Mouse (Mus musculus) T-cell, adult 66 days (primary cell): Measurements from ENCODE around the gene Morc1. TPM values are rescaled to one million over a fixed set of nuclear protein-coding genes. Genes with fewer than 3 reads are reported as not detected.

Experiments
- total RNA-seq, 2 experiments: library from RNA; stranded (reverse); gene quantifications; 3 replicates in 1 of 2; 4 replicates in 1 of 2; pipeline ENCODE4 v1.2.4; 2023

Morc1 gene
- total RNA-seq = under 1 TPM; 0.44 to 0.70 TPM

DNA sequence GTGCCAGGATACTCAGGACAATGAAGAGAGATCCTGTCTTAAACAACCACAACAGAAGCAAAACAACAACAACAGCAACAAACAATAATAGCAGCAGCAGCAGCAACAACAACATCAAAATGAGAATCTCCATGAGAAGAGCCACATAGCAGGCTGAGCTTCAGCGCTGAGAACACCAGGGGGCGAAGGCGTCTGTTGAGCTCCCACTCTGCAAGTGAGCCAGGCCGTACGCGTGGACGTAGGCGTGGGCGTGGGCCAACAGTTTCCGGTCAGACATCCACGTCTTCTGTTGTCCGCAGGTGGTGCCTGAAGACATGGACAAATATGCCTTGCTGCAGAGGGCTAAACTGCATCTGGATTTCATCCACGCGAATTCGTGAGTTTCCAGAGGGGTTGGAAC lies at the start of gene Morc1:
Gene Morc1, plus strand, starts transcription at position 211 of the 400 bp plus-strand sequence.

DNA sequence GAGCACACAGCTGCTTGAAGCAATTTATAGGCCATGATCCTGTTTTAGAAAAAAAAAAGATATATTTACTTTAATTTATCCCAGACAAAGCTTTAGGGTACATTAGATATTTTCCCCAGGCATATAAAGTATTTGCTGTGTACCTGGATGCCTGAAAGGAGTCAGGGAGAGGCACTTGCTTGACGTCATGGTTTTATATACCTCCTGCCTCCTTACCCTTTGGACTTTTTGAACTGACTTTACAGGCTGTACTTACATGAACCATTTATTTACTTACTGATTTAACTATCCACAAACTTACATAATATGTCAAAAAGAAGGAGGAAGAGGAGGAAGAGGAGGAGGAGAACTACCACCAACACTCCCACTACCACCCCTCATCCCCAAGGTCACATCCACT lies 18.8 kb upstream of the Morc1 start, which contains the start of gene Gm5485:
Gene Gm5485, minus strand, starts transcription at position 171 of the 400 bp plus-strand sequence.

Other genes with a start within 250 kb of the Morc1 start
- not detected for gene Dppa4, start 147.5 kb upstream of the Morc1 start, total RNA-seq
- not detected for gene Dppa2, start 127.3 kb upstream of the Morc1 start, total RNA-seq
- not detected for gene Gm5485, start 18.8 kb upstream of the Morc1 start, total RNA-seq